Mouse (Mus musculus) right cerebral cortex, adult 18-20 months (tissue): ENCODE data around the gene Acap2.
A peak's percentile ranks its signal among the peaks of the same experiment; 100 is the strongest.

Experiments
- DNase-seq: peaks from one replicate; pipeline ENCODE4 v3.0.0; 2022; ENCODE audit warnings: mixed read lengths

The Acap2 gene

DNA sequence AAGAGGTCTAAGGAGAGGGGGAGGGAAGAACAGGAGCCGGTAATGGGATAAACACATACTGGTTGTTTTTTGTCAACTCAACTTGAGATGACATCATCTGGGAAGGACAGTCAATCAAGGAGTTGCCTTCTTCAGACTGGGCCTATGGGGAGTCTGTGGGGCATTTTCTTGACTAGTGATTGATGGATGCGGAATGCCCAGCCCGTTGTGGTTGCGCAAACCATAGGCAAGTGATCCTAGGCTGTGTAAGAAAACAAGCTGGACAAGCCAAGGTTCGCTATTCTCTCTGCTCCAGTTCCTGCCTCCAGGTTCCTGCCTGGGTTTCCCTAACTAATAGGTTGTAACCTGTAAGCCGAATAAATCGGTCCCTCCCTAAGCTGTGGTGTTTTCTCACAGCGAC is 4.1 kb upstream of the Acap2 start:
- peak; percentile 0 for DNase-seq

DNA sequence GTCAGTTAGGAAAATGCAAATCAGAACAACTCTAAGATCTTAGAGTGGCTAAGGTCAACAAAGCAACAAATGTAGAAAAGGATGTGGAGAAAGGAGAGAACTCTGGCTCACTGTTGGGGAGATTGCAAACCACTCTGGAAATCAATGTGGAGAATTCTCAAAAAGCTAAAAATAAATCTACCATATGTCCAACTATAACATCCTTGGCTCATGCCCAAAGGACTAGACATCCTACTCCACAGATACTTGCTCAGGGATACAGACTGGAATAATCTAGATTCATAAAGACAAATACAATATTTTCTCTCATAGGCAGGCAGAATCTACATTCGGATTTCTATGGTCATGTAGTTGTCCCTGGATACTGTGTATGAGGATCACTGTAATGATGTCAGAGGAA is 3.2 kb upstream of the Acap2 start:
- DNase-seq: no peak

GRCm38 (mm10) chr16:31201704-31202103 is 659 bp upstream of the Acap2 start:
- no peak for DNase-seq

GRCm38 (mm10) chr16:31199926-31200789 is 887 bp downstream of the Acap2 start:
- DNase-seq: peak; percentile 80

DNA sequence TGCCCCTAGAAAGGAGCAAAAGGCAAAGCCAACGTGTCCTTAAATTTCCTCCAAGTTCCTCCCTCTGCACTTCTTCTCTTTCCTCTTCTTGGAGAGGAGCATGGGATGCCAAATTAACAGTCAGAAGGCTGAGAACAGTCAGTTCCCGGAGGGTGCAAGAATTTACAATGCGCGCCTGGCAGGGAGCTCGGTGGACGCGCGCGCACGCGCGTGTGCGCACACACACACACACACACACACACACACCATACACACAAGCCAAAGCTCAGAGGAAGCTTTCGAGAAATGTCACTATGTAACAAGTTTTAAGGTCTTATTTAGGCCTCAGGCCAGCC is 1.5 kb downstream of the Acap2 start:
- DNase-seq: peak; percentile 60

- DNase-seq: no peak
These were observed 4.1 kb downstream of the Acap2 start for GRCm38 (mm10) chr16:31196971-31197370.

- no peak for DNase-seq
These were observed 8.5 kb downstream of the Acap2 start for GRCm38 (mm10) chr16:31192526-31192925.

- DNase-seq: no peak
These were observed 9.2 kb downstream of the Acap2 start for GRCm38 (mm10) chr16:31191818-31192217.

GRCm38 (mm10) chr16:31190426-31190825 is 10.6 kb downstream of the Acap2 start:
- no peak for DNase-seq

- no peak for DNase-seq
These were observed 11.8 kb downstream of the Acap2 start for GRCm38 (mm10) chr16:31189291-31189690.

- no peak for DNase-seq
These were observed 12.2 kb downstream of the Acap2 start for GRCm38 (mm10) chr16:31188799-31189198.

- no peak for DNase-seq
These were observed 12.8 kb downstream of the Acap2 start for GRCm38 (mm10) chr16:31188270-31188669.

DNA sequence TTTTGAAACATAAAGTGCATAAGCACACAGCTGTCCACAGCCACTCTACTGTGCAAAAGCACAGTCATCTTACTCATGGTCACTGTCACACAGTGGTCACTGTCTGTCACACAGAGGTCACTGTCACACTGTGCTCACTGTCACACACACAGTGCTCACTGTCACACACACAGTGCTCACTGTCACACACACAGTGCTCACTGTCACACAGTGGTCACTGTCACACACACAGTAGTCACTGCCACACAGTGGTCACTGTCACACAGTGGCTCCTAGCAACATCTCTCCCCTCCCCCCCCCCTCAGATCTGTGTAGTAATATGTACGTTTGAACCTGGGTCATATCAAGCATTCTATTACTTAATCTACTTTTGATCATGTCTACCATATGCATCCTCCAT is 13.9 kb downstream of the Acap2 start:
- no peak for DNase-seq

DNA sequence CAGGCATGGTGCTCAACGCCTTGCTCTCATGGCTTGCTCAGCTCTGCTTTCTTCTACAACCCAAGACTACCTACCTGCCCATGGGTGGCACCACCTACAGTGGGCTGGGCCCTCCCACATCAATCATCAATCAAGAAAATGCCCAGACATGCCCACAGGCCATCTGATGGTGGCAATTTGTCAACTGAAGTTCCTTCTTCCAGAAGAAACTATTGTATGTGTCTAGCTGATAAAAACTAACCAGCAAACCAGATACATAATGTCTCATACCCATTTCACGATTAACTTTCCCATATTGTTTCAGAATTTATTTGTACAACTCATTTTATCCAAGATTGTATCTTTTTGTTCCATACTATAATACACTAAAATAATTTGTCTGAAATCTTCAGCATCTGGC is 15.3 kb downstream of the Acap2 start:
- no peak for DNase-seq

- DNase-seq: no peak
These were observed 16.3 kb downstream of the Acap2 start for GRCm38 (mm10) chr16:31184727-31185126.

- DNase-seq: no peak
These were observed 18.5 kb downstream of the Acap2 start for GRCm38 (mm10) chr16:31182576-31182975.

DNA sequence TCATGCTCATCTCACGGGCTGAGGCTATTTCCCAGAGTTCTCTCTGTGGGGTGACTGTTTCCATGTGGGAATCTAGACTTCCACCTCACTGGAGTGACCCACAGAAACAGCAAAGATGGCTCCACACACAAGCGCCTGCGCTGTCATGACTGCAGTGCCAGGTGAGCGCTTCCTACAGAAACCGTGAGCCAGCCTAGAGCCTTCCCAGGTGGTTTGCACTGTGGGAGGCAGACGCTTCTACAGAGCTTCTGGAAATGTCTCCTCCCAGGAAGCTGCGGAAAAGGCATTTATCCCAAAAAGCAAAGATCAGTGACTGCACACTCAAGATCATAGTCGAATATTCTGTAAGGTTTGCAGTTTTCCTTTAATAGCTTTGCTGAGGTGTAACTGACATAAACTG is 20.2 kb downstream of the Acap2 start:
- DNase-seq: no peak

- DNase-seq: no peak
These were observed 21.7 kb downstream of the Acap2 start for GRCm38 (mm10) chr16:31179384-31179783.

DNA sequence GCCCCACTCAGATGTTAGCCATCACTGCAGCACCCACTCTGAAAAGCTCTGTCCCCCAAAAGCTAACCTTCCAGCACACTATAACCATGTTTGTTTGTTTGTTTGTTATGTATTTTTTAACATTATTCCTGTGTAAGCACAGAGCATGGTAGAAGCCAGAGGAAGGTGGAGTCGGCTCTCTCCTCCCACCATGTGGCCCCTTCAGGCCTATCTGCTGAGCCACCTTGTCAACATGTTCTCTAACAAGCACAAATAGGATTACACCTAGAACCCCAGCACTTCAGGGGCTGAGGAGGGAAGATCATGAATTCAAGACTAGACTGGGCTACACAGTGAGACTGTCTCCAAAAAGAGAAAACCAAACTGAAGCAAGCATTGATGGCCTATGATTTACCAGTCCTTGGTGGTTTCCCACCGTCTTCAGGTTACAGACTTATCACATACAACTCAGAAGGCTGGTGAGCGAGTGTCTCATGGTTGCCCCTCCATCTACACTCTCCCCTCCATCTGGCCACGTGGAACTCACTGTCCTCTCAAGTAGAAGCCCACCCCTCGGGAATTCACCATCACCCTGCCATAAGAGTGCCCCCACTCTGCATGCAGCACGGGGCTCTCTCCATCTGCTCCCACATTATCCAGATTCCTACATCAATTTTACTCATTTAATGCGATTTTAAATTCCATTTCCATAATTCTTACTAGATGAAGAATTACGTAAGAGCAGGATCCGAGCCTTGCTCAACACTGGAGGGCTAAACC is 26.0 kb downstream of the Acap2 start:
- no peak for DNase-seq

GRCm38 (mm10) chr16:31172229-31172628 is 28.8 kb downstream of the Acap2 start:
- DNase-seq: no peak

- DNase-seq: no peak
These were observed 29.6 kb downstream of the Acap2 start for GRCm38 (mm10) chr16:31171418-31171817.

GRCm38 (mm10) chr16:31170297-31170696 is 30.7 kb downstream of the Acap2 start:
- no peak for DNase-seq

- DNase-seq: no peak
These were observed 31.4 kb downstream of the Acap2 start for GRCm38 (mm10) chr16:31169596-31169995.

DNA sequence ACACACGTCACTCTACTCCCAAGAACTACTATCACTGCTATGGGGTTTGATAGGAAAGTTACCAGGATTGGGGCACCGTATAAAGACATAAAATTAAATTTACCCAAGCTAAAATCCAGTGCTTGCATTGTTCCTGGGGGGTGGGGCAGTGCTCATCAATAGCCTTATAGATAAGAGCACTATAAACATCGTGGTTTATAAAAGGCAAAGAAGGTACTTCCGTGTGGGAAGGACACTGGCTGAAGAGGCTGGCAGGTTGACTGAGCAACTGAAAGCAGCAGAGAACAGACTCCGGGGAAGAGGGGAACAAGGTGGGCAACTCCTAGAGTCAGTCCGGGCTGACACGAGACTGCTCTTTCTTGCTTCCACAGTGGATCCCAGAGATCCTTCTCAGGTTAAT is 33.1 kb downstream of the Acap2 start:
- no peak for DNase-seq
